Mouse (Mus musculus) MEL (cell line): ENCODE measurements around the gene Sergef.

ENCODE experiments used
- CTCF ChIP-seq, 3 experiments: IDR thresholded peaks in 2 of 3; conservative IDR thresholded peaks in 1 of 3; 2 replicates each; pipeline ENCODE4 v1.5.1; 2011 to 2012; ENCODE audit warnings: low read length in 3 of 3, low read depth in 2 of 3, mild to moderate bottlenecking in 2 of 3, improper control_type of control experiment in 1 of 3, inconsistent platforms in 1 of 3, mixed read lengths in 1 of 3, moderate library complexity in 1 of 3; ENCODE audit not compliant: control insufficient read depth in 1 of 3, insufficient read depth in 1 of 3, poor library complexity in 1 of 3, severe bottlenecking in 1 of 3
- POLR2A ChIP-seq, 2 experiments: IDR thresholded peaks; 2 replicates each; pipeline ENCODE4 v1.6.1; 2011 to 2012; ENCODE audit warnings: low read length in 2 of 2, mild to moderate bottlenecking in 2 of 2, control low read depth in 1 of 2, improper control_type of control experiment in 1 of 2, low read depth in 1 of 2, moderate library complexity in 1 of 2; ENCODE audit not compliant: control insufficient read depth in 1 of 2, insufficient read depth in 1 of 2, poor library complexity in 1 of 2
- POLR2AphosphoS2 ChIP-seq: IDR thresholded peaks from 2 replicates; pipeline ENCODE4 v1.6.1; 2011; ENCODE audit warnings: low read length, improper control_type of control experiment
- TCF12 ChIP-seq: IDR thresholded peaks from 2 replicates; pipeline ENCODE4 v1.6.1; 2014; ENCODE audit warnings: low read depth, mild to moderate bottlenecking, inconsistent platforms, low read length, improper control_type of control experiment, moderate library complexity

- TF ChIP-seq CTCF (IDR thresholded peaks at IDR 0.05 in 2 of 3, conservative IDR thresholded peaks at IDR 0.05 in 1 of 3; ENCODE audit: control insufficient read depth in 1 of 3, insufficient read depth in 1 of 3, low read depth in 2 of 3, low read length in 3 of 3, poor library complexity in 1 of 3, severe bottlenecking in 1 of 3) (no peak), POLR2A (IDR thresholded peaks at IDR 0.05; ENCODE audit: control insufficient read depth in 1 of 2, insufficient read depth in 1 of 2, low read depth in 1 of 2, low read length in 2 of 2, poor library complexity in 1 of 2) (no peak), POLR2AphosphoS2 (no peak), TCF12 (no peak)
Measured at GRCm38 (mm10) chr7:46415818-46416425, 223.7 kb downstream of the Sergef start.
